Mouse (Mus musculus): Measurements from ENCODE around the gene Numa1. TPM values are rescaled to one million over a fixed set of nuclear protein-coding genes. Genes with fewer than 3 reads are reported as not detected.
"Not testable (repeated sequence)": the region's sequence is repeated elsewhere in the genome, so short reads cannot be mapped to it uniquely, and the experiment has no call there.

Numa1 gene
- polyA plus RNA-seq, 2 experiments, result 106 to 112 TPM

DNA sequence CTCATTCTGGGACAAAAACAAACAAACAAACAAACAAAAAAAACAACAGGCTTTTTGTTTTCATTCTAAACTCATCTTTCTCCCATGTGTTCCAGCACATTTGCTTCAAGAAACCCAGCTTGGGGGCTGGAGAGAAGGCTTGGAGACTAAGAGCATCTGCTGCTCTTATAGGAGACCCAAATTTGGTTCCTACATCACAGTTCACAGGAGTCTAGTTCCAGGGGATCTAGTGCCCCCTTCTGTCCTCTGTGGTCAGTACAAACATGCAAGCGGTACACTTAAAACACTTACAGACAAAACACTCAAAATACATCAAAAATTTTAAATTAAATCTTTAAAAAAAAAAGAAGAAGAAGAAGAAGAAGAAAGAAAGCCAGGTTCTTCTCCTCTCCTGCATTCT is 101.0 kb downstream of the Numa1 start:
- no peaks in the 10 kb centered on the region for H3K4me1 ChIP-seq (ENCODE audit: control insufficient read depth, insufficient read depth, low read length)

DNA sequence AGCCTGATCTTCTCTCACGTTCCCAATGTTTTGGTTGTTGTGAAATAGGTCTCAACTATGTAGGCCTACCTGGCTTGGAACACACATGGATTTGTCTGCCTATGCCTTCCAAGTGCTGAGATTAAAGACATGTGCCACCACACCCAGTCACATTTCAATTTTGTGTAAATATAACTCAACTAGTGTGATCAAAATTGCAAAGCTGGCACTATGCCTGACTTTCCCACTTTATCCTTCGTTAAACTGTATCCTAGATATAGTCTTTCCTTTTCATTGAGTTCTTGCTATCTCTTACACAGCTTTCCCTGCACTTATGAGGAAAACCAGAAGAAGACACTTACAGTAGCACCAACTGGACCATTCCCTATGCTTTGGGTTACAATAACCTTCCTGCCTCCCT is 101.6 kb downstream of the Numa1 start:
- H3K9me3 ChIP-seq (ENCODE audit: control insufficient read depth, low read length), result no peaks in the 10 kb centered on the region
- DNase-seq (ENCODE audit: low spot score), result no peak
- ATAC-seq (ENCODE audit: low FRiP score, low read depth), result no peak
- H3K36me3 ChIP-seq (ENCODE audit: control insufficient read depth, insufficient read depth, low read length), result peaks cover 89% of the 10 kb centered on the region
- H3K9ac ChIP-seq (ENCODE audit: low read depth, low read length, severe bottlenecking), result no peak overlapping the region
- no peak overlapping the region for H3K4me2 ChIP-seq (replicated peaks; ENCODE audit: low read depth, low read length, severe bottlenecking)
- no peaks in the 10 kb centered on the region for H3K27me3 ChIP-seq (ENCODE audit: control insufficient read depth, insufficient read depth, low read length)
- no peaks in the 10 kb centered on the region for H3K4me1 ChIP-seq (ENCODE audit: control insufficient read depth, insufficient read depth, low read length)
- no peak overlapping the region for H3K27ac ChIP-seq (replicated peaks; ENCODE audit: low read depth, low read length)
- H3K4me3 ChIP-seq (replicated peaks; ENCODE audit: low read length), result no peak overlapping the region
- TF ChIP-seq POLR2A (IDR thresholded peaks at IDR 0.05; ENCODE audit: borderline replicate concordance, extremely low read depth, insufficient read depth, insufficient read length), result no peak
- 92% methylated on average over 2 of the region's 2 CpGs for WGBS

More for the DNA sequence above, 101.0 kb downstream of the Numa1 start:
- H3K27ac ChIP-seq (replicated peaks; ENCODE audit: low read depth, low read length), result no peak overlapping the region
- H3K9me3 ChIP-seq (ENCODE audit: control insufficient read depth, low read length), result no peaks in the 10 kb centered on the region
- H3K36me3 ChIP-seq (ENCODE audit: control insufficient read depth, insufficient read depth, low read length), result peaks cover 89% of the 10 kb centered on the region
- H3K4me3 ChIP-seq (replicated peaks; ENCODE audit: low read length), result no peak overlapping the region
- ATAC-seq (ENCODE audit: low FRiP score, low read depth) (no peak), DNase-seq (ENCODE audit: low spot score) (no peak)
- no peaks in the 10 kb centered on the region for H3K27me3 ChIP-seq (ENCODE audit: control insufficient read depth, insufficient read depth, low read length)
- H3K4me2 ChIP-seq (replicated peaks; ENCODE audit: low read depth, low read length, severe bottlenecking), result no peak overlapping the region
- no peak for TF ChIP-seq POLR2A (IDR thresholded peaks at IDR 0.05; ENCODE audit: borderline replicate concordance, extremely low read depth, insufficient read depth, insufficient read length)
- WGBS, result 97% methylated on average over 1 of the region's 1 CpGs
- no peak overlapping the region for H3K9ac ChIP-seq (ENCODE audit: low read depth, low read length, severe bottlenecking)

DNA sequence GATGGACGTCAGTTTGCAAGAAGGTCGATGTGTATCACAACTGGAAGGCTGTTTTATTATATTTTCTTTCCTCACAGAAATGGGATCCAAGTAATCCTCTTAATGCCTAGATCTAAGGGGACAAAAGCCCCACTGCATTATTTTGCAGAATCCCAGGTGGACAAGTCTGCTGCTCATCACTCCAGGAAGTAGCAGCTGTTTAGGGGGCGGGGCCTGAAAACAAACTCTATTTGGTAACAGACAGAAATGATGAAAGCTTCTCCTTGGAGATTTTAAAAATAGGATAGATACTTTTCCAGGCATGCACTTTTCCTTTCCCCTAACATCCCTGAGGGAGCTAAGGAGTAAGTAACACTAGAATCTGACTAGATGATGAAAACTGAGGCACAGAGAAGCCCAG is 103.4 kb downstream of the Numa1 start:
- Histone ChIP-seq H3K4me2 (replicated peaks; ENCODE audit: low read depth, low read length, severe bottlenecking) (no peak overlapping the region), H3K36me3 (ENCODE audit: control insufficient read depth, insufficient read depth, low read length) (peaks cover 86% of the 10 kb centered on the region), H3K9ac (ENCODE audit: low read depth, low read length, severe bottlenecking) (no peak overlapping the region), H3K27me3 (ENCODE audit: control insufficient read depth, insufficient read depth, low read length) (no peaks in the 10 kb centered on the region), H3K4me3 (replicated peaks; ENCODE audit: low read length) (no peak overlapping the region), H3K9me3 (ENCODE audit: control insufficient read depth, low read length) (no peaks in the 10 kb centered on the region), H3K27ac (replicated peaks; ENCODE audit: low read depth, low read length) (no peak overlapping the region), H3K4me1 (ENCODE audit: control insufficient read depth, insufficient read depth, low read length) (no peaks in the 10 kb centered on the region)
- ATAC-seq (ENCODE audit: low FRiP score, low read depth) (no peak), DNase-seq (ENCODE audit: low spot score) (no peak)
- TF ChIP-seq POLR2A (IDR thresholded peaks at IDR 0.05; ENCODE audit: borderline replicate concordance, extremely low read depth, insufficient read depth, insufficient read length), result no peak
- WGBS, result 94% methylated on average over 3 of the region's 3 CpGs

DNA sequence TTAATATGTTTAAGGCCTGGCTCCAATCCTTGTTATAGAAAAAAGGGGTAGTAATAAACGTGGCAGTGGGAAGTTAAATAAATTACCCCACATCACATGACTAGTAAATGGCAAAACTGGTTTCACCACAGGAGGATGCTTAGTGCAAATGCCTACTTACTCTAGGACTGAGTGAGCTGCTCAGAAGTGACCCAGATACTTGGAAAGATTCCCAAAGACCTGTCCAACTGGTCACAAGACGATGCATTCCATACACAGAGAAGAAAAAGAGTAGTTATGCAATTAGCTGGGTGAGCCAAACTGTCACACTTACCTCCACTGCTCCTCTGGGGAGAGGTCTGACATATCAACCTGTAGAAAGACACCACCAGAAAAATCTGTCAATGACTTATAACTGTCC is 108.4 kb downstream of the Numa1 start:
- no peak overlapping the region for H3K4me2 ChIP-seq (replicated peaks; ENCODE audit: low read depth, low read length, severe bottlenecking)
- H3K36me3 ChIP-seq (ENCODE audit: control insufficient read depth, insufficient read depth, low read length), result peaks cover 46% of the 10 kb centered on the region
- no peak for DNase-seq (ENCODE audit: low spot score)
- no peaks in the 10 kb centered on the region for H3K27me3 ChIP-seq (ENCODE audit: control insufficient read depth, insufficient read depth, low read length)
- H3K4me3 ChIP-seq (replicated peaks; ENCODE audit: low read length), result no peak overlapping the region
- H3K27ac ChIP-seq (replicated peaks; ENCODE audit: low read depth, low read length), result no peak overlapping the region
- H3K9ac ChIP-seq (ENCODE audit: low read depth, low read length, severe bottlenecking), result no peak overlapping the region
- ATAC-seq (ENCODE audit: low FRiP score, low read depth), result no peak
- 57% methylated on average over 2 of the region's 2 CpGs for WGBS
- H3K9me3 ChIP-seq (ENCODE audit: control insufficient read depth, low read length), result no peaks in the 10 kb centered on the region
- no peak for TF ChIP-seq POLR2A (IDR thresholded peaks at IDR 0.05; ENCODE audit: borderline replicate concordance, extremely low read depth, insufficient read depth, insufficient read length)
- 0 out of 2 replicates have a peak, but pooled peaks cover 3% of the 10 kb centered on the region for H3K4me1 ChIP-seq (ENCODE audit: control insufficient read depth, insufficient read depth, low read length)

DNA sequence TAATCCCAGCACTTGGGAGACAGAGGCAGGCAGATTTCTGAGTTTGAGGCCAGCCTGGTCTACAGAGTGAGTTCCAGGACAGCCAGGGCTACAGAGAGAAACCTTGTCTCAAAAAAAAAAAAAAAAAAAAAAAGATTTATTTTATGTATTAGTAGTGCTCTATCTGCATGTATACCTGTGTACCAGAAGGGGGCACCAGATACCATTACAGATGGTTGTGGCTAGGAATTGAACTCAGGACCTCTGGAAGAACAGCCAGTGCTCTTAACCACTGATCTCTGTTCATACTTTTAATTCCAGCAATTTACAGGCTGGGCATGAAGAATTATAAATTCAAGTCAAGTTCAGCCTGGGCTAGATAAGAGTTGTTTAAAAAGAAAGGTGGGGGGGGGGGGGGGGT is 114.6 kb downstream of the Numa1 start:
- not testable (repeated sequence) for H3K9me3 ChIP-seq (ENCODE audit: control insufficient read depth, low read length); H3K4me2 ChIP-seq (replicated peaks; ENCODE audit: low read depth, low read length, severe bottlenecking); H3K4me1 ChIP-seq (ENCODE audit: control insufficient read depth, insufficient read depth, low read length); H3K9ac ChIP-seq (ENCODE audit: low read depth, low read length, severe bottlenecking); H3K4me3 ChIP-seq (replicated peaks; ENCODE audit: low read length); H3K27me3 ChIP-seq (ENCODE audit: control insufficient read depth, insufficient read depth, low read length); ATAC-seq (ENCODE audit: low FRiP score, low read depth); H3K27ac ChIP-seq (replicated peaks; ENCODE audit: low read depth, low read length); DNase-seq (ENCODE audit: low spot score); H3K36me3 ChIP-seq (ENCODE audit: control insufficient read depth, insufficient read depth, low read length)

DNA sequence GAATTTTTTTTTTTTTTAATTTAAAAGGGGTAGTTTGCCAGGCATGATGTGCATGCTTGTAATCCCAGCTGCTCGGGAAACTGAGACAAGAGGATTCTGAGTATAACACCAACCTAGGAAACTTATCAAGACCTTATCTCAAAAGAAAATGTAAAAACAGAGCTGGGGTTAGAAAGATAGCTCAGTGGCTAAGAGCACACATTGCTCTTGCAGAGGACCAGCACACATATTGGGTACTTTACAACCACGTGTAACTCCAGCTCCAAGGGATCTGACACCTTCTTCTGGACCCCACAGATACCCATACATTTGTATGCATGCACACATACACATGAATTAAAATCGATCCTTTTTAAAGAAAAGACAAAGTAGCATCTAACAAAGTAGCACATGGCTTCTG is 127.4 kb downstream of the Numa1 start:
- no peak for TF ChIP-seq POLR2A (IDR thresholded peaks at IDR 0.05; ENCODE audit: borderline replicate concordance, extremely low read depth, insufficient read depth, insufficient read length)
- Histone ChIP-seq H3K9me3 (ENCODE audit: control insufficient read depth, low read length) (no peaks in the 10 kb centered on the region), H3K4me1 (ENCODE audit: control insufficient read depth, insufficient read depth, low read length) (peaks cover 12% of the 10 kb centered on the region), H3K36me3 (ENCODE audit: control insufficient read depth, insufficient read depth, low read length) (peaks cover 18% of the 10 kb centered on the region; the same call in 1 of the 2 replicates), H3K9ac (ENCODE audit: low read depth, low read length, severe bottlenecking) (no peak overlapping the region), H3K27ac (replicated peaks; ENCODE audit: low read depth, low read length) (no peak overlapping the region), H3K4me3 (replicated peaks; ENCODE audit: low read length) (no peak overlapping the region), H3K27me3 (ENCODE audit: control insufficient read depth, insufficient read depth, low read length) (no peaks in the 10 kb centered on the region), H3K4me2 (replicated peaks; ENCODE audit: low read depth, low read length, severe bottlenecking) (no peak overlapping the region)
- ATAC-seq (ENCODE audit: low FRiP score, low read depth) (no peak), DNase-seq (ENCODE audit: low spot score) (no peak)
- 90% methylated on average over 3 of the region's 3 CpGs for whole genome bisulfite sequencing
